Mouse (Mus musculus): ENCODE measurements around the gene Tubb5.

- TF ChIP-seq CTCF (IDR thresholded peaks at IDR 0.05; ENCODE audit: borderline replicate concordance, extremely low read depth, insufficient read depth, insufficient read length) (no peak), POLR2A (IDR thresholded peaks at IDR 0.05; ENCODE audit: borderline replicate concordance, extremely low read depth, insufficient read depth, insufficient read length, poor library complexity, severe bottlenecking) (no peak)
Measured at GRCm38 (mm10) chr17:35883777-35884176, 45.7 kb upstream of the Tubb5 start.

All from brain, embryonic 14.5 days (tissue).